Mouse (Mus musculus) heart, postnatal 25 days (tissue): ENCODE results near the gene Invs. TPM values are rescaled to one million over a fixed set of nuclear protein-coding genes. Genes with fewer than 3 reads are reported as not detected.

Source experiments
- DNase-seq: peaks from one replicate; pipeline ENCODE4 v3.0.0; 2022; ENCODE audit warnings: low spot score
- intact Hi-C: fragments of 180-260 bp; cut with DNase I; formaldehyde crosslinking; loops from one replicate; pipeline ENCODE4 v1.15.1; 2025
- total RNA-seq, 2 experiments: library from RNA; stranded (reverse); gene quantifications; 2 replicates each; pipeline ENCODE4 v1.2.3; 2021

The Invs gene
- total RNA-seq, 2 experiments from 2014 or later: 3.3 to 3.9 TPM

DNA sequence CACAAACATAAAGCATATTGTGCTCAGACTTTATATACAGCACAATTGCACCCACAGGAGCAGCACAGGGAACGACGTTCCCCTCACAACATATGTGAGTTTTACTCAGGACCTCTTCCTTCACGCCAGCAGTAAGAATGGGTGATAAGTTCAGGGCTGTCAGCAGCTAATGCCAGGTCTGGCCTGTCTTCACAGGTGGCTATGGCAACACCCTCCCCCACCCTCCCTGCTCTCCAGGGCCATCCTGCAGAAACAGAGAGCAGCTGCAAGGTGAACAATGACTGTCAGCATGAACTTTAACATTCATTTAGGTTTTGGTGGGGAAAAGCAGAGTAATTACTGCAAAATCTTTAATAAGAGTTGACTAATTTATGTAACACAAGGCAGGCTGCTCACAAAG, 147.9 kb downstream of the Invs start:
- intact Hi-C loops: no loop called here
- DNase-seq: no peak

DNA sequence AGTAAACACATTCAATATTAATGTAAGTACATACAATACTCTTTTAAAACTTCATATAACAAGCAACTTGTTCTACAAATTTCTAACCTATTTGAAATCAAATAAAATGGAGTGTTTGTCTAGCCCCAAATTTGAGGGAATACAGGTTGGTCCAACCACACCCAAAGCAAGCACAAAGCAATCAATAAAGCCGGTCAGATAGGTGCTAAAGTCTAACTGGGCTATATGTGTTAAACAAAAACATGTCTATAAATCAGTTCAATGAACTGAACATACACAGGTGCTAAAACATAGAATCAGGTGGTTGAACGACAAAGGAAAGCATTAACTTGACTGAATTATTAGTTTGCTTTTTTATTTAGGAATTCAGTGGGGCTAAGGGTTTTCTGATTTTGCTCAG, 148.5 kb downstream of the Invs start:
- DNase-seq: no peak
- intact Hi-C loops: no loop called here

DNA sequence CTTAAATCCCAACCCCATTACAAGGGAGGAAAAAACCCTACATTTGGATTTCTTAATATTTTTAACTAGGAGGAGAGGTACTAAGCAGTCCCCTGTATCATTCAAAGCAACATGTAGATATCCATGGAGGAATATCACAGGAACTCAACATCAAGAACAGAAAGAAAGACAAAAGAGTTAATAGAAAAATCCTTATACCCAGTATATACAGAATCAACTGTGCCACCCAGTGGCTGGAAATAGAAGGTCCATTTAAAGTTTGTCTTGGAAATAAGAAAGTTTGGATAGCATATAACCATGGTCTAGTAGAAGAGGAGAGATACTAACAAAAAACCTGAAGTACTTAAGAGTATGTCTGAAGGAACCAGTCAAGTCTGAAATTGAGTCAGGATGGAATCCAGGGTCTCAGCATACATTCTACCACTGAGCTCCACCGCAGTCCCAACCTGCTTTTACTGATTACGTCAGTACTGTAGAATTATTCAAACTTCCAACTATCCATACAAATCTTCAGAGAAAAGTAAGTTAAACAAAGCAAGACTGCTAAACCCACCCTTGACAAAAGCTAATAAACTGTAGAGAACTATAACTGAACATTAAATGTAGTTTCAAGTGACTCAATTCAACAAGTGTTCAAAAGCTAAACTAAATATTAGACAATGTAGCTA, 174.7 kb downstream of the Invs start:
- no peak for DNase-seq
- intact Hi-C loops: no loop called here

DNA sequence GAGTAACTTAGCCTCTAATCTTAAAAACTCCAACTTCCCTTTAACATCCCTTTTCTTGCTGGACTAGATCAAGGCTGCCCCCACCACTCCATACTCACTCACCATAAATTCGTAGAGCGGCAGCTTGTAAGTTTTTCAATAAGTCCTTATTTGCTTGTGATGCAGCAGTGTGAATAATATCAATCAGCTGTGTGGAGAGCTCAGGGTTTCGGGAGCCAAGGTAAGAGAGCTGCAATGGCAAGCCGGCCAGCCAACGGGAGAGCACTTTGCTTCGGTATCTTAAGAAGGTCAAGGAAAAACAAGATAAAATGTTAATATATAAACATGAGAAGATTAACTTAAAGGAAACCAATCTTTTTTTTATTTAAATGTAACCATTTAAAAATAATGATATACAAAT, 178.9 kb downstream of the Invs start:
- no peak for DNase-seq
- intact Hi-C loops: no loop called here

DNA sequence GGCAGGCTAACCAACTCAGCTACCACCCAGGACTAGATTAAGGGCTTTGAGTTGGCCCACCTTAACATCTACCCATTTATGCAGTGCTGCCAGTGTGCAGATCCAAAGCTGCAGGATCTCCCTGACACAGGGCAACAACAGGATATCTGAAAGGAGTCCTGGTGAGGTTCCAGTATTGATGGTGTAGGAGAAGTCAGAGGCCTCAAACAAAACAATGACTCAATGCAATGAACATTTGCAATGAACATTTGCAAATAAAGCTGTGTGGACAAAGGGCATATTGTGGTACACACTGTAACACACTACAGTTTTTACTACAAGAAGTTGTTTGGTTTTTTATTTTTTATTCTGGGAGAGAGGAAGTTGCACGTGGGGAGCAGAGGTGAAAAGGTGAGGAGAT, 181.5 kb downstream of the Invs start:
- DNase-seq: no peak
- intact Hi-C loops: no loop called here

DNA sequence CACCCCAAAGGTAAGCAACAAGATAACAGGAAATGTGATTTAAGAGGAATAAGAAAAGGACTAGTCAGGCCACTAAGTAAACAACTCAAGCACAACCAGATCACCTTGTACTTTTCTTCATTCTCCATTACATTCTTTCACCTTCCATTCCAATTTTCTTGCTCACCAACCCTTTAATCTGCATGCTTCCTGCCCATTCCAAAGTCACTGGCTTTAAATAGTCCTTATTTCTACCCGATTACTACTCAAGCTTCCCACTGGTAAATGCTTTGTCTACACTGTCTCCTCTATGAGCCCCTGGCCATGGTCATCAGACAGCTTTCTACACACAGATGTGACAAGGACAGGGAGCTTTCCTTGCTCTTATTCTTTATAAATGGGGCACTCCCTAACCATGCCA, 191.4 kb downstream of the Invs start:
- intact Hi-C loops: no loop called here

DNA sequence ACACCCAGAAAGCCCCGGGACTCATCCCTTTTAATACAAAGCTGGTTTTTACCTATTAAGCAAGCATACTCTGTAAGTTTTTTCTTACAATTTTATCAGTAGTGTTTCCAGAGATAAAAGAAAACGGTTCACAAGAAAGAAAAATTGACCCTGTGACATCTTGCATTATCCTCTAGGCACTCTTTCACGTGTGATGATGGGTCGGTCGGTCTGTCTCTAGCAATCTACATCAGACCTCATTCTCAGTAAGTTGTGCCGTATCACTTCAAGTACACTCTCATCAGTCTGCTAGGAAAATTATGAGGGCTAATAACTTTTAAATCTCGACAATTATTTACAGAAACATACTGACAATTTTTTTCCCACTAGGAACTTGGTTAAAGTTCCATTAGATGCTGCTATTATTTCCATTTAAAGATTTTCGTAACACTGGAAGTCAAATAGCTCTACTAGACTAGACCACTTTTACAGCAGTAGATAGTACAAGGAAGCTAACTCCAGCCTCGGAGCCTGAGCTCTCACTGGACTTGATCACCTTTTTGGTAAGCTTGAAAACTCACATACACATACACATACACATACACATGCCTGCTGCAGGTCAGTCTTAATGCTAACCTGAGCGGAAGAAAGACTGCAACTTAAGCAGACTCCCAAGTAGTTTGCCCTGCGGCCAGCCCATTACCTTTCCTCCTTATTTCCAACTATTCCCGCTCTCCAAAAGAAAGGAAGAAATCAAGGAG, 192.7 kb downstream of the Invs start:
- intact Hi-C loops: loop anchor here (2.0 kb wide), 1 partner anchor 69 kb away; no protein-coding TSS in a partner anchor
- no peak for DNase-seq

More for the DNA sequence above, 191.4 kb downstream of the Invs start:
- no peak for DNase-seq

DNA sequence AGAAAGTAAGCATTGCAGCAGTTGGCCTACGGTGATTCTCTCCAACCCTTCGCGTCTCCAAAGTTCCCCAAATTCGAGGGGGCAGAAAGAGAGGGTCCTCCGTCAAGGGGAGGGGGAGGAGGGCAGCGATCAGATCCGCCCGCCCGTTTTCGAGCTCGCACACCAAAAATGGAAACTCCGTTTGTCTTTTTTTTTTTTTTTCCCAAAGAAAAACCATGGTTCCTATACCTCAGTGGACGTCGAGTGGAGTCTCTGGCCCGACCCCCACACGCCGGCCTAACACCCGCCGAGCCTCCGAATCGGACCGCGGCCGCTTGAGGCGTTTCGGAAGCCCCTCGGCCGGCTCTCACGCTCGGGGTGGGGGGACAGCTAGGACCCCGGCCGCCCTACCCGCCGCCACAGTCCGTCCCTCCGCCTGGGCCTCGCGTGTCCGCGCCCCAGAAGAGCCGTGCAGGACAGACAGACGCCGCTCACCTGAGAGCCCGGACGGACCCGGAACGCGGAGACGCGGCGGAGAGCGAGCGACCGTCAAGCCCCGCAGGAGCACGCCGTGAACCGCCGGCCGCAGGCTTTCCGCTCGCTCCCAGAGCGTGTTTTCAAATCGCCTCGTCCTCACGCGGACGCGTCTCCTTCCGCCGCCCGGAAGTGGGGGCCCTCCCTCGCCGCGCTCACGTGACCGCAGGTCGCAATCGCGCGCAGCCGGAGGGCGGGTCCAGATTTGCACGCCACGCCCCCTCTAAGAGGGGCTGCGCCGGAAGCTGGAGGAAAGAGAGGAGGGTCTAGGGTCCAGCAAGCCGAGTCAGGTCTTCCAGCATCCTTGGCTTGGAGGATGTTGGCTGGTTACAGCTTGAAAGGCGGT, 193.5 kb downstream of the Invs start, which contains the start of gene Tex10:
Tex10 (minus strand) TSS at position 668 of the 859 bp plus-strand sequence.
- peak; percentile 80 for DNase-seq

DNA sequence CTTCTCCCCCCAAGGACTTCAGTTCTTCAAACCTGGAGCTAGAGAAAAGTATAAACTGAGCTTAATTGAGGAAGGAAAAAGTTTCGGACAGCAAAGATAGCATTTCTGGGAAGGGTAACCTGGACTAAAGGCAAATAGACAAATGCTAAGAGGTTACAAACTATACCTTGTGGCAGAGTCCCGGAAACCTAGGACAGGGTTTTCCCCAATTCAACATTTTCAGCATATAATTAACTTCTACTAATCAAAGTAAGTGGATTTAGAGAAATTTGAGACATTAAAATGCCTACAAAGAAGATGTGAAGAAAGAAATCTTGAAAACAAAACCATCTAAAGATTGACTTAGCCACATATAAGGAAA, 194.1 kb downstream of the Invs start:
- DNase-seq: no peak
- intact Hi-C loops: loop anchor here (2.0 kb wide), 1 partner anchor 67 kb away; no protein-coding TSS in a partner anchor

More for the DNA sequence above, 193.5 kb downstream of the Invs start, which contains the start of gene Tex10:
- intact Hi-C loops: loop anchor here (2.0 kb wide), 1 partner anchor 68 kb away; no protein-coding TSS in a partner anchor

DNA sequence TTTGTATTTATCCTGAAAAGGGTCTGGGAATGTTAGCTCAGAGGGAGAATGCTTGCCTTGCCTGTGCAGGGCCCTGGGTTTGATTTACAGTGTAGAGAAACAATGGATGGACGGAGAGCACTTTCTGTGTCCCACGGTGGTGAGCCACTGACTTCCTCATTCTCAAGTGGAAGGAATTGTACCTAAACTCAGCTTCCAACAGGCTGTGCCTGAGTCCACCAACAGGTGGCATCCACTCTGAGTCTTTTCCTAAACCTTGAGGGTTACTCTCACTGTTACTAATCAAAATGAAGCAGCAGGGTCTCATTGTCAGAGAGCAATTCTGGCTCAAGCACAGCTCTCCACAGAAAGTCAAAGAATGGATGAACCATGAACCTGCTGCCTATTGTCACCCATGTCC, 201.7 kb downstream of the Invs start:
- intact Hi-C loops: loop anchor here (2.0 kb wide), 1 partner anchor 200 kb away; no protein-coding TSS in a partner anchor
- no peak for DNase-seq

Other genes starting within 250 kb of the Invs start
- 1 to 10 TPM; 2.5 to 5.9 TPM for gene Nr4a3, start 234.6 kb upstream of the Invs start, total RNA-seq
- 10 to 100 TPM; 22.6 to 28.7 TPM for gene Stx17, start 154.8 kb upstream of the Invs start, total RNA-seq
- gene Erp44, start 202 bp upstream of the Invs start, total RNA-seq: 10 to 100 TPM; 32.7 to 33.8 TPM
- 1 to 10 TPM; 7.6 to 8.2 TPM for gene Tex10, start 193.7 kb downstream of the Invs start, total RNA-seq